Mouse (Mus musculus) neural tube, embryonic 15.5 days (tissue): Measurements from ENCODE around the gene Gm43552. TPM values are rescaled to one million over a fixed set of nuclear protein-coding genes. Genes with fewer than 3 reads are reported as not detected.

Experiments used
- ATAC-seq: fragments of 200-750 bp; cut with Nextera tagmentation; 2 replicates; pipeline ENCODE4 v1.8.0; 2017; ENCODE audit warnings: mild to moderate bottlenecking, moderate TSS enrichment, moderate library complexity; ENCODE audit not compliant: low FRiP score
- H3K27ac ChIP-seq: fragments of 300-500 bp; sonication (generic); replicated peaks from 2 replicates; pipeline ENCODE4 v1.5.1; 2015; ENCODE audit warnings: mild to moderate bottlenecking, inconsistent platforms
- H3K27me3 ChIP-seq: fragments of 300-500 bp; sonication (generic); replicated peaks from 2 replicates; pipeline ENCODE4 v1.6.1; 2015; ENCODE audit warnings: inconsistent platforms
- H3K36me3 ChIP-seq: fragments of 300-500 bp; sonication (generic); 2 replicates; pipeline ENCODE4 v1.6.1; 2015; ENCODE audit warnings: inconsistent platforms
- H3K4me1 ChIP-seq: fragments of 300-500 bp; sonication (generic); 2 replicates; pipeline ENCODE4 v1.6.1; 2015; ENCODE audit warnings: inconsistent platforms
- H3K4me2 ChIP-seq: fragments of 300-500 bp; sonication (generic); 2 replicates; pipeline ENCODE4 v1.6.1; 2015; ENCODE audit warnings: inconsistent platforms, mild to moderate bottlenecking, moderate library complexity
- H3K4me3 ChIP-seq: fragments of 300-500 bp; sonication (generic); replicated peaks from 2 replicates; pipeline ENCODE4 v1.5.1; 2015; ENCODE audit warnings: mild to moderate bottlenecking, inconsistent platforms
- H3K9ac ChIP-seq: fragments of 300-500 bp; sonication (generic); replicated peaks from 2 replicates; pipeline ENCODE4 v1.6.1; 2015; ENCODE audit warnings: mild to moderate bottlenecking, inconsistent platforms
- H3K9me3 ChIP-seq: fragments of 300-500 bp; sonication (generic); replicated peaks from 2 replicates; pipeline ENCODE4 v1.6.1; 2016; ENCODE audit warnings: inconsistent platforms
- WGBS: fragments of 180-500 bp; shearing (Covaris S2); methylation state at CpG from one replicate; pipeline ENCODE4 v1.1.7; 2015; ENCODE audit warnings: mixed read lengths; 5-methylcytosine and 5-hydroxymethylcytosine counted together
- polyA plus RNA-seq: library from polyadenylated mRNA; unstranded; fragments of >200 nt; fragmentation: Nextera tagmentation; extraction: Ambion mirVana; gene quantifications from 2 replicates; pipeline ENCODE4 v1.2.1, GENCODE M21; 2015

Gm43552 gene
- polyA plus RNA-seq, 1 experiment from 2014 or later = 1.1 TPM

DNA sequence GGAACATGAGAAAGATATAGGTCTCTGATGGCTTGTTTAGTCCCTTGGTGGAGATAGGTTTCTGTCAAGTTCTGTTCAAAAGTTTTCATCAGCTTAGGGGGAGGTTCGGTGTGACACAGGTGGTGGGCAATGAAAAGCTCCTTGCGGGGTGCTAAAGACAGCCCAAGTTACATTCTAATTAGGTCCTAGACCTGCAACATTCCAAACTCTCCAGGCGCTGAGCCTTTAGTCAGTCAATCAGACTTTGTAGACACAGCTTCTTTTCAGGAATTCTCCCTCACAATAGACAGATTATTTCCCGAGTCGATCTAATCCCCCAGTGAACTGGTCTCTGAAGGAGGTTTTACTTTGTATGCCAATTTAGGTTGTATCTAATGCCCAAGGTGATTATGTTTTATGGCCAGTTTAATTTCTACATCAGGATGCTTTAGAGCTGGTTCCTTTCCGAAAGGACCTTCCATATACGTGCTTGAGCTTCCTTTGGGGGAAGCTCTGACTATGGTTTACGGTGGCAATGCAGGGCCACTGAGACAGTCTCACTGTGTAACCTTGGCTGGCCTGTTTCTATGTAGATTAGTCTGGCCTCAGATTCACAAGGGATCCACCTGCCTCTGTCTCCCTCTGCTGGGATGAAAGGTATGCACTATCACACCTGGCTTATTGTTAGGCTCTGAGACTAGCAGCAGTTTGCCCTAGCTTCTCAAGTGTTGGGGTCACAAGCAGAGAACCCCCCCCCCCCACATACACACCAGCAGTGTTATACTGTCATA lies 33.2 kb upstream of the Gm43552 start:
- H3K36me3 ChIP-seq = no peaks in the 10 kb centered on the region
- no peaks in the 10 kb centered on the region for H3K27me3 ChIP-seq
- no peak for ATAC-seq
- 10% methylated on average over 8 of the region's 8 CpGs for WGBS
- H3K9ac ChIP-seq = no peak overlapping the region
- H3K4me2 ChIP-seq = no peak overlapping the region
- H3K4me3 ChIP-seq = no peak overlapping the region
- H3K27ac ChIP-seq = no peak overlapping the region
- H3K9me3 ChIP-seq = no peaks in the 10 kb centered on the region
- no peaks in the 10 kb centered on the region for H3K4me1 ChIP-seq

DNA sequence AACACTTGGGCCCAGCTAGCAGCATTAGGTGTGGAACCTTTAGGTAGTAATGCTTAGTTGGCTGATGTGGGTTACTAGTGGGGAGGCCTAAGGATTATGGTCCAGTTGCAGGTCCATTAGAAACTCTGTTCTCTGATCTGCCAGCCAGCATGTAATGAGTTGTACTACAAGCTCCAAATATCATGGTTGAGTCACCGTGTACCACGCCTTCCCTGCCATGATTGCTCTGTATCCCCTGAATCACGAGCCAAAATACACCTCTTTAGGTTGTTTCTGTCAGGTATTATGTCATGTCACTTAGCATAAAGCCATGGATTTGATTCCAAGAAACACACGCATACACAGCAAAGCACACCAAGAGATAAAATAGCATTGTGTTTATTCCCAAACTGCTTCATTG lies 32.2 kb upstream of the Gm43552 start:
- no peaks in the 10 kb centered on the region for H3K27me3 ChIP-seq
- 82% methylated on average over 4 of the region's 4 CpGs for WGBS
- no peak overlapping the region for H3K9ac ChIP-seq
- no peaks in the 10 kb centered on the region for H3K36me3 ChIP-seq
- no peaks in the 10 kb centered on the region for H3K9me3 ChIP-seq
- H3K27ac ChIP-seq = no peak overlapping the region
- no peak for ATAC-seq
- no peak overlapping the region for H3K4me3 ChIP-seq
- no peaks in the 10 kb centered on the region for H3K4me1 ChIP-seq
- H3K4me2 ChIP-seq = no peak overlapping the region

DNA sequence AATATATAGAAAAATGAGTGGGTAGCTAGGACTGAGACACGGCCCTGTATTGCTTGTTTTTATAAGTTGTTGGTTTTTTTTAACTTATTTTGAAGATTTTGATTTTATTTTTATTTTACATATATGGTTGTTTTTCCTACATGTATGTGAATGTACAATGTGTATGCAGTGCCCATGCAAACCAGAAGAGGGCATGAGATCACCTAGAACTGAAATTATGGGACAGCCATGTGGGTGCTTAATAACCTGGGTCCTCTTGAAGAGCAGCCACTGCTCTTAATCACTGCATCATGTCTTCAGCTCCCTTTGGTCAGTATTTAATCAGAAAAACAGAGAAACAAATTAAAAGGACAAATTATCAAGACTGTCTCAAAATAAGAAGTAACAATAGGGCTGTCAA lies 29.2 kb upstream of the Gm43552 start:
- Histone ChIP-seq H3K4me2 (no peak overlapping the region), H3K27ac (no peak overlapping the region), H3K4me3 (no peak overlapping the region), H3K4me1 (no peaks in the 10 kb centered on the region), H3K27me3 (no peaks in the 10 kb centered on the region), H3K9me3 (no peaks in the 10 kb centered on the region), H3K9ac (no peak overlapping the region), H3K36me3 (no peaks in the 10 kb centered on the region)
- no peak for ATAC-seq
- 89% methylated on average over 1 of the region's 1 CpGs for WGBS

DNA sequence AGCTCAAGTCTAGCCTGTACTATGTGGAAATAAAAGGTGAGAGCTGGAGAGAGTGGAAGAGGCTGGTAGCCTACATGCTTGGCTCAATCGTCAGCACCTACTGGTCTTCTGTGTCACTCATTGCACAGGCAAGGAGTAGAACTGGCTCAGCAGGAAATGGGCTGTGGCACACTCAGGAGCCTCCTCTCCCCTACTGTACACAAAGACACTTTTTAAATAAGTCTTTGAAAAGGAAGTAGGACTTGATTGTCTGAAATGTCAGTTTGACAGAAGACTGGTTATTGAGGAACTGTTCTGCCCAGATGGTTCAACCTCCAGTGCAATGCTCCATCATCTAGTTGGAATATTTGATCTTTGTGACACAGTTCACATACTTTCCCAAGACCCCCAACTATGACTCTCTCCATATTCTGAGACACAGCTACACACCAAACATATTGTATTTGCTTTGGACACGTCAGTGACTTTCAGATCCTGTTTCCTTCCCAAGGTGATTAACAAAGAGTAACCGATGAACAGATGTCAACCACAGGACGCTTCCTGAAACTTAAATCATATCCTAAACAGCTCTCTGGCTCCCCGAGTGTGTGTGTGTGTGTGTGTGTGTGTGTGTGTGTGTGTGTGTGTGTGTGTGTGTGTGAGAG lies 22.1 kb upstream of the Gm43552 start:
- Histone ChIP-seq H3K4me3 (no peak overlapping the region), H3K27me3 (no peaks in the 10 kb centered on the region), H3K4me2 (no peak overlapping the region), H3K27ac (no peak overlapping the region), H3K36me3 (no peaks in the 10 kb centered on the region), H3K9ac (no peak overlapping the region), H3K9me3 (no peaks in the 10 kb centered on the region), H3K4me1 (no peaks in the 10 kb centered on the region)
- WGBS = 74% methylated on average over 5 of the region's 5 CpGs
- ATAC-seq = no peak

DNA sequence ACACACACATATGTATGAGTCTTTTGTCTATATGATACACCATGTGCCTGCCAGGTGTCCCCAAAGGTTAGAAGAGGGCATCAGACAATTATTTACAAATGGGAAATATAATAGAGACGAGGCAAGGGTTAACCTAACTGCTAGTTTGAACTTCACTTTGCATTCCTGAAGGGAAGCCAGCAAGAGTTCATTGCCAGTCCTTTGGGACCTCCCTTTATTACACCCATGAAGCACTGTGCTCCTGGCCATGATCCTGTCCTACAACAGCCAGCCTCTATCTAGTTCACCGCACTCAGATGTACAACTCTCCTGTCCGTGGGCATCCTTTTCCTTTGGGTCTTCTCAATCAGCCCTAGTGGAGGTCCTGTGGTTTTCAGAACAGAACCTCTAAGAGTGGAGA lies 20.9 kb upstream of the Gm43552 start:
- H3K9me3 ChIP-seq = no peaks in the 10 kb centered on the region
- H3K36me3 ChIP-seq = no peaks in the 10 kb centered on the region
- WGBS = 73% methylated on average over 3 of the region's 3 CpGs
- H3K27ac ChIP-seq = no peak overlapping the region
- H3K4me3 ChIP-seq = no peak overlapping the region
- H3K4me2 ChIP-seq = no peak overlapping the region
- no peaks in the 10 kb centered on the region for H3K4me1 ChIP-seq
- ATAC-seq = no peak
- no peak overlapping the region for H3K9ac ChIP-seq
- no peaks in the 10 kb centered on the region for H3K27me3 ChIP-seq

DNA sequence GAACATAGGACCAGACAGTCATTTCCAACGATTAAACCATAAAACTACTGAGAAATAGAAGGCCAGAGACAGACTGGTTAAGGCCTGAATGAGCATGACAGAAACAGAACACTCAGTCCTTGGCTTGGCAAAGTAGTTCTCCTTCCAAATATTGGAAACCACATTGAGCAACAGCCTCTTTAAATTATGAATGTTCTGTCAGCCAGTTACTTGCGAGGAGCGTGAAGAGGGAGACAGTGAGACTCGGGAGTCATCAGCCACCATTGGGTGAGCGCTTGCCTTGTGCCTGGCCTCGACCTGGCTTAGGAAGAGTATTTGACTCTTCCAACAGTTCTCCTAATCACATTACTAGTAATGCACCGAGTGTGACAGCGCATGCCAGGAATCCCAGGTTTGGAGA lies 15.8 kb upstream of the Gm43552 start:
- H3K36me3 ChIP-seq = no peaks in the 10 kb centered on the region
- WGBS = 80% methylated on average over 8 of the region's 8 CpGs
- ATAC-seq = no peak
- no peaks in the 10 kb centered on the region for H3K27me3 ChIP-seq
- no peaks in the 10 kb centered on the region for H3K9me3 ChIP-seq
- H3K27ac ChIP-seq = no peak overlapping the region
- no peak overlapping the region for H3K4me2 ChIP-seq
- no peak overlapping the region for H3K4me3 ChIP-seq
- H3K9ac ChIP-seq = no peak overlapping the region
- no peaks in the 10 kb centered on the region for H3K4me1 ChIP-seq

DNA sequence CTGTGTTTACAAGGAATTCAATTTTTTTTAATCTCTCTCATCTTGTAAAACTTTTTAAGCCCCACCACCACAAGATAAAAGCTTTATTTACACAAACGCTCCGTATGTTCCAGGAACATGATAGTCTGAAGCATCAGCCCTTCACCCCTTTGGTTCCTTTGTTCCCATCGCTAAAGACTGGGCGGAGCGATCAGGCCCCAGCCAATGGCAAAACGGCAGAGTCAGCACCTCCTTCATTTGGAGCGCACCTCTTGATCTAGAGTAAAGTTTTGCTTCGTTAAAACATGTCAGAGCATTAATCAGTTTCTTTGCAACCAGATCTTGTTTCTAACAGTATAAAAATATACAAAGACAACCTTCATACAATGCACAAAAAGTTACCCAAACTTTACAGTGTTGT lies 13.2 kb upstream of the Gm43552 start:
- Histone ChIP-seq H3K4me3 (no peak overlapping the region), H3K4me1 (no peaks in the 10 kb centered on the region), H3K27ac (no peak overlapping the region), H3K27me3 (no peaks in the 10 kb centered on the region), H3K36me3 (no peaks in the 10 kb centered on the region), H3K9me3 (no peaks in the 10 kb centered on the region), H3K4me2 (peak overlapping the region; percentile 37), H3K9ac (no peak overlapping the region)
- ATAC-seq = no peak
- 13% methylated on average over 8 of the region's 8 CpGs for WGBS

DNA sequence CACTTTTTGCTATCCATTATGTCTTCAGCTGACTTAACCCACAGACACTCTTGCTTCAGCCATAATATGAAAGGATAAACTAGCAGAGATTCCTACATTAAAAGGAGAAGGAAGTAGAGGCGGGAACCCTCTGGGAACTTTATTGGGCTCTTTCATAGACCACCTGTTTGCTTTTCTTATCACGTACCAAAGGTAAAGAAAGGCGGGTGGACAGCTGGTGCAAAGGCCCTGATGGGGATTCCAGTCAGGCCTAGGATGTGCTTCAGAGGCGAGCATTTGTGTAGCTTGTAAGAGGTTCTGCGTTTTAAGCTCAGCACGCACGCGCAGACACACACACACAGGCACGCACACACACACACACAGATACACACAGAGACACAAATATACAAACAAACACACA lies 8.8 kb upstream of the Gm43552 start:
- no peaks in the 10 kb centered on the region for H3K9me3 ChIP-seq
- H3K36me3 ChIP-seq = no peaks in the 10 kb centered on the region
- no peak overlapping the region for H3K4me3 ChIP-seq
- no peak overlapping the region for H3K27ac ChIP-seq
- no peak overlapping the region for H3K4me2 ChIP-seq
- H3K27me3 ChIP-seq = no peaks in the 10 kb centered on the region
- no peaks in the 10 kb centered on the region for H3K4me1 ChIP-seq
- ATAC-seq = no peak
- no peak overlapping the region for H3K9ac ChIP-seq
- WGBS = 88% methylated on average over 9 of the region's 9 CpGs

DNA sequence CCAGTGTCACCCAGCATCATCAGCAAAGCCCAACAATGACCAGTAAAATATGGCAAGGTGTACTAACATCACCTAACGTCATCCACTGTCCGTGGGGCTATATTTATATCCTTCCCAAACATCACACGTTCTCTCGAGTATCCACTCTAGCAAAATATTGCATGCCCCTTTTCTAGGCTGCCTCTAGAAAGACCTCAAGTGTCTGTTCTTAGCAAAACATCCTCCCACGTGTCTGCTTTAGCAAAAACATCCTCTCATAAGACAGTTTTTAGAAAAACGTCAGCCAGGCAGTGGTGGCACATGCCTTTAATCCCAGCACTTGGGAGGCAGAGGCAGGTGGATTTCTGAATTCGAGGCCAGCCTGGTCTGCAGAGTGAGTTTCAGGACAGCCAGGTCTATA lies 7.6 kb upstream of the Gm43552 start:
- no peaks in the 10 kb centered on the region for H3K36me3 ChIP-seq
- no peak overlapping the region for H3K9ac ChIP-seq
- WGBS = 81% methylated on average over 7 of the region's 7 CpGs
- H3K4me3 ChIP-seq = no peak overlapping the region
- H3K27ac ChIP-seq = no peak overlapping the region
- no peak for ATAC-seq
- no peak overlapping the region for H3K4me2 ChIP-seq
- H3K4me1 ChIP-seq = no peaks in the 10 kb centered on the region
- H3K9me3 ChIP-seq = no peaks in the 10 kb centered on the region
- no peaks in the 10 kb centered on the region for H3K27me3 ChIP-seq

DNA sequence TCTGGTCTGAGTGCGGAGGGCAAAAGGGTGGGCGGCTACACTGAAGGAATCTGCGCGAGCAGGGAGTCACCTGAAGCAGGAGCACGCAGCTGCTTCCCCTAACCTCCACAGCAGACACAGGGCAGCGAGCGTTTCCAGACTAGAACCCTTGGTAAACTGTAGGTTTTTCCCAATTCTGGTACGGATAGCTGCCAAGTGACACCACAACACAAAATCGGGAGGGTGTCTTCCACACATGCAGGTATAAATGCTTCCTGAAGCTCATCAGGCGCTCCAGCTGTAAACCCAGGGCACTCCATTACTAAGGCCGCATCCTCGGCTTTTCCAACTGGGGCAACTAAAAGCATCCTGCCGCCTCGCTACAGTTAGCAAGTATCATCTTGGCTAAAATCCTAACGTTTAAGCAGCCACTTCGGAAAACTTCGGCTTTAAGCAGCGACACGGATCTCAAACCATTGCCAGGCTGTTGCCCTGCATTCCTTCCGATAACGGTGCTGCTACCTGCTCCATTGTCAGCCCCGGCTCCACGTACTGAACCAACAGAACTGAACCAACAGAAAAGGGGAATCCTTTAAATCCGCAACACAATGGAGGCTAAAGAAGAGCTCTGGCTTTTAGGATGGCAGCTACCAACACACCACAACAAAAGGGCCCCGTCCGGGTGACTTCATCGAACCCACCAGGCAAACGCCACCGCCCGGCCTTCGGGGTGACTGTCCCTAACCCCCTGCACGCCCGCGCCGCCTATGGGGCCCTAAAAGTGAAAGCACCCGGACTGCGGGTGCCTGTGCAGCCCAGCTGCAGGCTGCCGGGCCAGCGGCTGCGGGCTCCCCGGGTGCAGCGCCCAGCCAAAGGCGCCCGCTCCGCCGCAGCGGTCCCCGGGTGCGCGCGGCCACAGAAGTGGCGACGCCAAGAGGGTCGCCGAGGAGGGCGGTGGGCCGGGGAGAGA lies 592 bp downstream of the Gm43552 start:
- under 1% methylated on average over 56 of the region's 57 CpGs for WGBS
- Histone ChIP-seq H3K27ac (peak overlapping the region; percentile 97), H3K9me3 (no peaks in the 10 kb centered on the region), H3K9ac (peak overlapping the region; percentile 97), H3K4me2 (peak overlapping the region; percentile 65), H3K4me3 (peak overlapping the region; percentile 87), H3K4me1 (peaks cover 36% of the 10 kb centered on the region), H3K36me3 (no peaks in the 10 kb centered on the region), H3K27me3 (no peaks in the 10 kb centered on the region)
- peak; percentile 86 for ATAC-seq

DNA sequence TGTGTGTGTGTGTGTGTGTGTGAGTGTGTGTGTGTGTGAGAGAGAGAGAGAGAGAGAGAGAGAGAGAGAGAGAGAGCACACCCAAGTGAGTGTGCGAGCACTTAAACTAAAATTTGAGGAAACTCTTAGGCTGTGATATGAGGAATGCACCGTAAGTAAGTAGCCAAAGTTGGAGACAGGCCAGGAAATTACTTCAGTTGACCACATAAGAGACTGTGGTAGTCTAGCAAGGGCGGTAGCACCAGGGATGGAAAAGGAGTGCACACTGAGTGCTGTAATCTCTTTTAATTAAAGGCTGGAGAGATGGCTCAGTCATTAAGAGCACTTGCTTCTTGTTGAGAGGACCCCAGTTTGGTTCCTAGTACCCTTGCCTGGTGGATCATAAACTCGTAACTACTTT lies 2.8 kb downstream of the Gm43552 start:
- Histone ChIP-seq H3K9me3 (no peaks in the 10 kb centered on the region), H3K36me3 (no peaks in the 10 kb centered on the region), H3K4me3 (no peak overlapping the region), H3K27me3 (no peaks in the 10 kb centered on the region), H3K4me2 (no peak overlapping the region), H3K4me1 (peaks cover 38% of the 10 kb centered on the region), H3K9ac (no peak overlapping the region), H3K27ac (no peak overlapping the region)
- ATAC-seq = no peak
- 87% methylated on average over 4 of the region's 4 CpGs for WGBS
